Mouse (Mus musculus) embryonic fibroblast, embryonic 13.5 days (primary cell): Measurements from ENCODE around the gene Mcl1.

Source experiments
- CTCF ChIP-seq: IDR thresholded peaks from 2 replicates; pipeline ENCODE4 v1.5.1; 2011; ENCODE audit warnings: mild to moderate bottlenecking, control low read depth, low read length, moderate library complexity, borderline replicate concordance; ENCODE audit not compliant: insufficient read depth
- POLR2A ChIP-seq: IDR thresholded peaks from 2 replicates; pipeline ENCODE4 v1.6.1; 2011; ENCODE audit warnings: low read depth, mild to moderate bottlenecking, control low read depth, low read length, moderate library complexity

DNA sequence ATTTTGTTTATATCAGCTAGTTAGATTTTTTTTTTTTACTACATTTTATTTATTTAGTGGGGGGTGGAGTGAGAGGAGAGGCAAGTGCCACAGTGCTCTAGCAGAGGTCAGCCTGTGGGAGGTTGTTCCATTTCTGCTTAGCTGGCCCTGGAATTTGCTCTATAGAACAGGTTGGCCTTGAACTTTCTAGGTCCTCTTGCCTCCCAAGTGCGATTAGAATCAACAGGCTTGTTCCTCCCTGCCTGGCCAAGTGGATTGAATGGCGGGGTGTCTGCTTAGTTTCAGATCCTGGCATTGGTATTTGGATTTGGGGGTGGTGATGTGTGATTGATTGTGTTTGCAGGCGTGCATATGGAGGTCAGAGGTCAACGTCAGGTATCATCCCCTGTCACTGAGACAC is 22.5 kb upstream of the Mcl1 start:
- TF ChIP-seq CTCF (no peak), POLR2A (no peak)
